Mouse (Mus musculus): Measurements from ENCODE around the gene Olfr657.

The Olfr657 gene

DNA sequence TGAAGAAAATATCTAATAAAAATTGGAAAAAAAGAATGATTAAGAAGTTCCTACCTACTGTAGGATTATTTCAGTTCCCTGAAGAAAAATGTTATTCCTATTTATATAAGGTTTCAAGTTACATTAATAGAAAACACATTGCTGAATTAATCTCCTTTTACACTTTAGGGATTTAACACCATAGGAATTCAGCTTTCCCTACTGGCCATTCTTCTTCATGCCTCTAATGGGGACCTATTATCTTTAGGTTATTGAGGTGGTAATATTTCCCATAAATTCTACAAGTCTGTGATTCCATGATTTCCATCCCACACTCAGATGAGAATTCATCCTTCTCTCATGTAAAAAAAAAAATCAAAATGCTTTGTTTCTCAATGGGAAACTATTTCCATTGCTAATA is at the start of gene Olfr657:
Gene Olfr657 (plus strand): TSS at position 301 of the 400 bp plus-strand sequence.
- DNase-seq (ENCODE audit: low spot score): no peak

DNA sequence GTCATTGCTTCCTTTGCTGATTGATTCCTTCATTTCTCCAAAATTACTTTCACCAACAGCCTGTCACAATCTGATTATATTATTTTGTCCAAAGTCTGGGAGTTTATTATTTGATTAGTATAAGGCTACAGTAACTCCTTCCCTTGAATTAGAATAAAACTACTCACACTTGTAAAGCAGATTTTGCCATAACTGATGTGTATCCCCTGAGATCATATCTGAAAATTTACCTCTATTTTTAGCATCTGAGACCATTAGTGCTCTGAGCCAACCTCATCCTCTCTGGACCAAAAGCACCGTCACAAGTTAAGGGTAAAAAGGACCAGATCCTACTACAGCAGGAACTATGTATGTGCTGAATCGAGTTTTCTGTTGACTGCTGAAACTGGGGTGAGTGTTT is 47.6 kb upstream of the Olfr657 start, which contains the start of gene Olfr653:
Gene Olfr653 (plus strand): TSS at position 301 of the 400 bp plus-strand sequence.
- DNase-seq (ENCODE audit: low spot score): no peak

DNA sequence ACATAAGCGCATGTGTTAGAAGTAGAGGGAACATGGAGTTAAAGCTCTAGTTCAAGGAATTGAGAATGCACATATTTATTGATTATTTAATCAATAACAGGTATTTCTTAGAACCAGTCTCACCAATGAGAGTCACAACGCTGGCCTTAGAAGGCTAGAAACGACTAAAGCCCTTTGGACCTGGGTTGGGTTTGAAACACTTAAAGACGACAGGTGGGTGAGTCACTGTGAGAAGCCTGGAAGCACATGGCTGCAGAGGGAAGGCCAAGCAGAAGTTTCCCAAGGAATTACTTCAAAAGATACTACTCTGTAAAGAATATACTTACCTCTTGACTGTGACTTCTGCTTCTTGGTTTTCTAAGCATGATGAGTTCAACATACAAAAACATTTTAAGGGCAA is 43.7 kb upstream of the Olfr657 start:
- no peak for DNase-seq (ENCODE audit: low spot score)

DNA sequence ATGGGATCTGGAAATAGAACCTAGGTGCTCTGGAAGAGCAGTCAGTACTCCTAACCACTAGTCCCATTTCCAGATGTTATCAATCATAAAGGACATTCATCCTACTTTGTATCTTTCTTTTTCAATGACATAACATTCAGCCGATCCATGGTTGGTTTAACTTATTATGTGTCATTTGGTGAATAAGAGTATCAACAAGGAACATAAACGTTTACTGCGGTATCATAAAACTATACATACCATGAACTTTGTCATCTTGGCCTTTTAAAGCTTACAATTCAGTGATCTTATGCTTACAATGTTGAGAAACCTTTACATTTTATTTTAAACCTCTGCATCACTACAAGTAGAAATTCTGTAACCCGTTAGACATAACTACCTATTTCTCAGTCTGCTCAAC is 43.2 kb upstream of the Olfr657 start:
- DNase-seq (ENCODE audit: low spot score): no peak

DNA sequence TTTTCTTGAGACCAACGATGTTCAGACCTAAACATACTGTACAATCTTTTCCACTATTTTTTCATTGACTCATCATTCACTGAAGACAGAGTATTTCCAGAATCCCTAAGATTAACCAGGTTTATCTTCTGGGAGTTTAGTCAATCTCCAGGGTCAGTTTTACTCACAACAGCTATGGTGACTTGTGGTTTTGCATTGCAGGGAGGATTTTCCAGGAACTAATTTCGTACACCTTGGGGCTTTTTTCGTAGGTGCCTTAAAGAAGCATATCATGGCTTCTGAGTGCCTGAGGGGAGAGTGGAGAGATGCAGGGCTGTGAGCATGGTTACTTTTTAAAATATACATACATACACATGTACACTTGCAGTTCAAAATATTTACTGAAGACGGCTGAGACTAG is 37.9 kb upstream of the Olfr657 start, which contains the start of gene Olfr654:
Gene Olfr654 (plus strand): TSS at position 301 of the 400 bp plus-strand sequence.
- no peak for DNase-seq (ENCODE audit: low spot score)

DNA sequence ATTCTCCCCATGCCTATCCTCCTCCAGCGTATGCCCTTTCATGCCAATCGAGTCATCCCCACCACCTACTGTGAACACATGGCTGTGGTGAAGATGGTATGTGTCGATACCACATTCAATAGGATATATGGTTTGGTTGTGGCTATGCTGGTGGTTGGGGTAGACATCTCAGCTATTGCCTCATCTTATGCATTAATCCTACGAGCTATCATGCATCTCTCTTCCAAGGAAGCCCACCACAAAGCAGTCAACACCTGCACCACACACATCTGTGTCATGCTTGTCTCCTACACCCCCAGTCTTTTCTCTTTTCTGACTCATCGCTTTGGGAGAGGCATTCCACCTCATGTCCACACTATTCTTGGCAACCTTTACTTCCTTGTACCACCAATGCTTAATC is 36.3 kb upstream of the Olfr657 start:
- DNase-seq (ENCODE audit: low spot score): no peak

DNA sequence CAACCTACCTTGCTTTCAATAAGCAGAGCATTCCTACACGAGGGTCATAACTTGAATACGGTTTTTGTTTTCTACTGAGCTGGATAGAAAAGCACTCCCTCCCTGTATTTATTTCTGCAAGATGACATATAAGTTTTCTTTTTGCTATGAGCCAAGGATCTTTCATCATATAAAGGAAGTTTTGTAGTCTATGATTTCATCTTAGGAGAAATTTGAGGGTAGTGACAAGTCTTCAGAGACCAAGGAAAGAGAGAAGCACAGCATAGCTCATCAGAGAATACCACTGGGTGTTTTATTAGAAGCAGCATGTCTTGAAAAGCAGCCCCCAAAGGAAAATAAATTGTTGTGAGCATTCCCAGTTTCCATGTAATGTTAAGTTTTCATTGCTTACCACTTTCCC is 22.9 kb upstream of the Olfr657 start, which contains the start of gene Olfr655:
Gene Olfr655 (minus strand): TSS at position 101 of the 400 bp plus-strand sequence.
- no peak for DNase-seq (ENCODE audit: low spot score)

DNA sequence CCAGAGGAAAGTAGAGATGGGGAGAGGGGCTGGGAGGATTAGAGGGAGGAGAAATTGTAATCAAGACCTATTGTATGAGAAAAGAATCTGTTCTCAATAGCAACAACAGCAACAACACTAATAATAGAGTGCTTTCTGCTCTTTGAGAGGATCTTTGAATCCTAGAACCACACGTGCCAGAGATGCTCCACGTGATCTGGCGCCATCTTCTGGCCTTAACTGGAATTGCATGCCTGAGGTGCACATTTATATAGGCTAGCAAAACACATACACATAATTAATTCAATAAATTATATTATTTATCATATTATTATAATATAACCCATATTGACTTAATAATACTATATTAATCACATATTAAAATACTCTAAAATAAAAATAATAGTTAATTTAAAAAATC is 21.4 kb upstream of the Olfr657 start:
- DNase-seq (ENCODE audit: low spot score): peak; percentile 7

DNA sequence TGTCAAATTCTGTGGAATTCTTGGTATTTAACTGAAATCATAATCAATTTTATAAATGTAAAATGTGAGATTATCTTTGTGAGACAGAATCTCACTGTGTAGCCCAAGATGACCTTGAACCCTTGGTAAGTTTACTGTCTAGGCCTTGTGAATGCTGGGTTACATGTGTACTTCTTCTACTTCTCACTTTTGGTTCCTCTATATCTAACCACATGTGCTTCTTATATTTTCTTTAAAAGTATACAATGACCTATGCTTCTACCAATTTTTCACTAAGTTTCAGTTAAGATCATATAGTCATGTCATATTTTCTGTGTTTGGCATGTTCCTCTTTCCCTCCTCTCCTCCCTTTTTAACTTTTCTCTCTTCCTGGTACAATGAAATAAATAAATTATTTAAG is 19.9 kb upstream of the Olfr657 start:
- DNase-seq (ENCODE audit: low spot score): no peak

DNA sequence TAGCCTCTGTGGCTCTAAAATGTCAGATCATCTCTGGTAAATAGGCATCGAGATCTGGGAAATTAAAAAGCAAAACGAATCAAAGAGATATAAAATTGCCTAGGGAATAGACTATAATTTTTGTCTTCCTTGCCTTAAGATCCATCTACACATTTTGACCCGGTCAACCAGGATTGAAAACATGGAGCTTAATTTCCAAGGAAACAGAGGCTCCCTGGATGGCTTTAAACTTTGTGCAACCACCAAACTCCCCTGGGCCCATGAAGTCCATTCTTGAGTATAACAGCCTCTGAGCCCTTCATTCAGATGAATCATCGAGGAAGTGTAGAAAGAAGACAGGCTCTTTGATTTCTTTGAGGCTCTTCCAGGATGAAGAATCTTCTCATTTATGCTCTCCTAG is 10.9 kb upstream of the Olfr657 start, which contains the start of gene Olfr656:
Gene Olfr656 (plus strand): TSS at position 301 of the 400 bp plus-strand sequence.
- DNase-seq (ENCODE audit: low spot score): no peak

DNA sequence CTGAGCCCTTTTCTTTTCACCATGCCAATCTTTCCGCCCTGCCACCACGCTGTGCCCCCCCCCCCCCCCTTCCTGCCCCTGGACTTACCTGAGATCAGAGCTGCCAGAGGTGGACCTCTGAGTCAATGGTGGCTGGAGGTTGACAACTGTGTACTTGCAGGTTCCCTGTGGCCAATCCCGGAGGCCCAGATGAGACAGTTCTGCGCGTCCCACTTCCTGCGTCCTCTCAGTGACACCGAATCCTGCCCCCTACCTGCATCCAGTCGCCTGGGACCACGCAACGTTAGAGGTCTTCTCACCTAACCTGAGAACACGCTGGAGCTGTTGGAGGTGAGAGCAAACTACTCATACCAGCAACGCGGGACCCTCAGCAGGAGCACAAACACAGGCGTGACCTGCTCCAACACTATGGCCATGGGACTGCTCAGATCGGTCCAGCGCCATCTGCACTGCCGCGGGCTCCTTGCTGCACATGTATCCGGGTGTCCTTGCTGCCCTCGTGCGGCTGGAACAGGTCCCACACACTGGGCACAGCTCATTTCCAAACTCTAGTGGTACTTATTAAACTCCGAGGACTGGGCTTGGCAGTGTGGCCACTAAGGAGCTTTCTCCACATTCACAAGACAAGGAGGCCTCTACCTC is 22.4 kb downstream of the Olfr657 start, which contains the start of gene Olfr658:
Gene Olfr658 (minus strand): TSS at position 465 of the 642 bp plus-strand sequence.
- DNase-seq (ENCODE audit: low spot score): no peak

DNA sequence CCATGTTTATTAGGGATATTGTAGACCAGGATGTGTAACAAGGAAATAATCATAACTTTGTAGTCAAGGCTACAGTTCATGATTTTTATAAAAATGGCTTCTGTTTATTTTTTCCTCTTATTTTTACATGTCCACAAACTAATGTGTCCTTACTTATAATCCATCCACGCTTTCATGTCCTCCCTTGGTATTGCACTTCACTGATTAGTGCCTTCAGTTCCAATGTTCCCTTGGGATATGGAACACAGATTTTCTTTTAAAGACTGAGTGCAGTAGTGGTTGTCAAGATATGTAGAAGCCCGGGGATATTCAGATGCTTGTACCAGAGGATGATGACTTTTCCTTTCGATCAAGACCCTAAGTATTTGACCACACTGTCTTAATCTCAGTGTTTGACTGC is 41.9 kb downstream of the Olfr657 start, which contains the start of gene Olfr659:
Gene Olfr659 (plus strand): TSS at position 301 of the 400 bp plus-strand sequence.
- DNase-seq (ENCODE audit: low spot score): no peak

DNA sequence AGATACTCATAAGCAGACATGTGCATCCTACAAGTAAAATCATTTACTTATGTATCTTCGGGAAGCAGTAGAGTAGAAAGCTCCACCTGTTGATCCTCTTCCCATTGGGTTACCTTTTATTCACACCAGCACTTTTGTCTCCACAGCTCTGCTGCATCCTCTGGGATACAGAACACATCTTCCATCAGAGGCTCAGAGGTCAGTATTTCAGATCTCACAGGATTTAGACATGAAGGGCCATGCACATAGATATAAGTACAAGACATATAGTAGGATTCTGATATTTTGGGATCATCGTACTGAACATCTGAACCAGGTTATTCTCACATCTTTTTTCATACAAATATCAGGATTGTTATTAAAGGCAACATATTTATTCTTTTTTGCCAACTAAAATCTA is 61.6 kb downstream of the Olfr657 start, which contains the start of gene Olfr661:
Gene Olfr661 (plus strand): TSS at position 301 of the 400 bp plus-strand sequence.
- DNase-seq (ENCODE audit: low spot score): no peak

Data from urinary bladder, postnatal 25 days (tissue).